Mouse (Mus musculus): Measurements from ENCODE around the gene Chn1.

GRCm38 (mm10) chr2:73605077-73605476 lies 170.1 kb downstream of the Chn1 start:
- TF ChIP-seq CTCF (IDR thresholded peaks at IDR 0.05; ENCODE audit: borderline replicate concordance, extremely low read depth, insufficient read depth, insufficient read length) (no peak), POLR2A (IDR thresholded peaks at IDR 0.05; ENCODE audit: borderline replicate concordance, extremely low read depth, insufficient read depth, insufficient read length, poor library complexity, severe bottlenecking) (no peak)
